ENCODE assay signal across 8 mouse cellular contexts in genomic region chr7:6940761-6941231, GRCm38 (mm10). TPM values are rescaled to one million over a fixed set of nuclear protein-coding genes. Genes with fewer than 3 reads are reported as not detected.
DNase-seq lines count a peak whose midpoint lies in the region; ATAC-seq and TF ChIP-seq lines count a peak whose summit lies in the region.

No protein-coding gene starts in this region.

- 0 out of 2 replicates have a peak, but pooled peaks cover 4% of the 10 kb centered on the region for H3K27me3 ChIP-seq in G1E (ENCODE audit: insufficient read depth, low read length)
- H3K27me3 ChIP-seq in embryonic facial prominence, embryonic 13.5 days: no peaks in the 10 kb centered on the region
- H3K27me3 ChIP-seq in intestine, embryonic 16.5 days (replicated peaks; ENCODE audit: control insufficient read depth, insufficient read depth, low read length): no peaks in the 10 kb centered on the region
- no peaks in the 10 kb centered on the region for H3K27me3 ChIP-seq in midbrain, embryonic 14.5 days (ENCODE audit: control insufficient read depth, insufficient read depth, low read length)

- peak overlapping the region; percentile 32; the same call in 1 of the 2 replicates for H3K9ac ChIP-seq in embryonic facial prominence, embryonic 13.5 days
- no peak overlapping the region for H3K9ac ChIP-seq in intestine, embryonic 16.5 days (ENCODE audit: low read depth, low read length)
- H3K9ac ChIP-seq in midbrain, embryonic 14.5 days (replicated peaks; ENCODE audit: low read length): no peak overlapping the region

- no peak for ATAC-seq in G1E (ENCODE audit: extremely low read depth, insufficient number of reproducible peaks, low FRiP score, poor library complexity, severe bottlenecking)
- ATAC-seq in embryonic facial prominence, embryonic 13.5 days (ENCODE audit: insufficient number of reproducible peaks, insufficient read depth, low FRiP score, low TSS enrichment, low read depth): no peak
- 0 out of 2 replicates have a peak, but pooled peaks have one; percentile 46 for ATAC-seq in intestine, embryonic 16.5 days
- peak; percentile 60 for ATAC-seq in midbrain, embryonic 14.5 days (ENCODE audit: low FRiP score, low TSS enrichment)

- H3K4me1 ChIP-seq in G1E (ENCODE audit: insufficient read depth, low read depth, low read length): no peaks in the 10 kb centered on the region
- no peaks in the 10 kb centered on the region for H3K4me1 ChIP-seq in embryonic facial prominence, embryonic 13.5 days
- H3K4me1 ChIP-seq in intestine, embryonic 16.5 days (ENCODE audit: control insufficient read depth, insufficient read depth, low read length): no peaks in the 10 kb centered on the region
- no peaks in the 10 kb centered on the region for H3K4me1 ChIP-seq in midbrain, embryonic 14.5 days (ENCODE audit: control insufficient read depth, insufficient read depth, low read length)

- H3K27ac ChIP-seq in embryonic facial prominence, embryonic 13.5 days: no peak overlapping the region
- no peak overlapping the region for H3K27ac ChIP-seq in intestine, embryonic 16.5 days (ENCODE audit: low read length)
- no peak overlapping the region for H3K27ac ChIP-seq in midbrain, embryonic 14.5 days (replicated peaks; ENCODE audit: low read depth, low read length)

- TF ChIP-seq CTCF in G1E (IDR thresholded peaks at IDR 0.05; ENCODE audit: low read depth, low read length): peak; percentile 51; the same call in 1 of the 2 replicates

- 23% methylated on average over 16 of the region's 16 CpGs for WGBS in embryonic facial prominence, embryonic 13.5 days
- WGBS in intestine, embryonic 16.5 days: 21% methylated on average over 16 of the region's 16 CpGs
- 21% methylated on average over 16 of the region's 16 CpGs for WGBS in midbrain, embryonic 14.5 days

- no peak overlapping the region for H3K4me3 ChIP-seq in G1E (ENCODE audit: low read depth, low read length)
- peak overlapping the region; percentile 27 for H3K4me3 ChIP-seq in embryonic facial prominence, embryonic 13.5 days
- peak overlapping the region; percentile 30 for H3K4me3 ChIP-seq in intestine, embryonic 16.5 days (ENCODE audit: low read length)
- H3K4me3 ChIP-seq in midbrain, embryonic 14.5 days (replicated peaks; ENCODE audit: low read depth, low read length): no peak overlapping the region

- no peaks in the 10 kb centered on the region for H3K36me3 ChIP-seq in G1E (replicated peaks)
- no peaks in the 10 kb centered on the region for H3K36me3 ChIP-seq in embryonic facial prominence, embryonic 13.5 days
- no peaks in the 10 kb centered on the region for H3K36me3 ChIP-seq in intestine, embryonic 16.5 days (ENCODE audit: control insufficient read depth, insufficient read depth, low read length)
- no peaks in the 10 kb centered on the region for H3K36me3 ChIP-seq in midbrain, embryonic 14.5 days (ENCODE audit: control insufficient read depth, insufficient read depth, low read length)

- no peaks in the 10 kb centered on the region for H3K9me3 ChIP-seq in G1E (replicated peaks)
- no peaks in the 10 kb centered on the region for H3K9me3 ChIP-seq in embryonic facial prominence, embryonic 13.5 days
- H3K9me3 ChIP-seq in intestine, embryonic 16.5 days (ENCODE audit: control insufficient read depth, low read length): no peaks in the 10 kb centered on the region
- no peaks in the 10 kb centered on the region for H3K9me3 ChIP-seq in midbrain, embryonic 14.5 days (ENCODE audit: control insufficient read depth, low read length)

- peak; percentile 10 for DNase-seq in kidney, adult 9 months
- DNase-seq in kidney, postnatal 25 days: no peak
- DNase-seq in G1E (ENCODE audit: low spot score): peak; percentile 14
- peak; percentile 83 for DNase-seq in midbrain, embryonic 14.5 days
- DNase-seq in urinary bladder, postnatal 36 days (ENCODE audit: low spot score in 2 of 2): no peak
- DNase-seq in urinary bladder, adult 2 months (ENCODE audit: low spot score): no peak

- H3K4me2 ChIP-seq in embryonic facial prominence, embryonic 13.5 days: peak overlapping the region; percentile 51
- peak overlapping the region; percentile 32; the same call in 1 of the 2 replicates for H3K4me2 ChIP-seq in intestine, embryonic 16.5 days (ENCODE audit: low read depth, low read length)
- H3K4me2 ChIP-seq in midbrain, embryonic 14.5 days (ENCODE audit: low read length): peak overlapping the region; percentile 34; the same call in 1 of the 2 replicates

RNA-seq across cellular contexts. Expression of gene Aurkc, which starts 54.3 kb away (rescaled TPM):
- not detected in 2 replicates for total RNA-seq in G1E (2014; fragmentation: Nextera tagmentation)
- total RNA-seq in G1E (2017): not detected in 2 replicates
- polyA plus RNA-seq in G1E (2012): not detected in 2 replicates
- polyA plus RNA-seq in embryonic facial prominence, embryonic 13.5 days (2015; fragmentation: Nextera tagmentation; extraction: Ambion mirVana): not detected in 2 replicates
- polyA plus RNA-seq in intestine, embryonic 16.5 days (2015; fragmentation: Nextera tagmentation; extraction: Ambion mirVana): not detected in 2 replicates
- polyA plus RNA-seq in midbrain, embryonic 14.5 days (2014; fragmentation: Nextera tagmentation; extraction: Ambion mirVana): not detected in 2 replicates
- 0.22 TPM in 1 of 2 replicates, not detected in the other for polyA plus RNA-seq in urinary bladder, adult 2 months (2012; rRNA removed)

Comparison
In these comparisons a context has a peak if more than half of its experiments do, and no peak if none do; other contexts are left out.
1. DNase-seq: peak in kidney, adult 9 months (single experiment), G1E (single experiment) and midbrain, embryonic 14.5 days (single experiment); none in kidney, postnatal 25 days (0 of 2), urinary bladder, postnatal 36 days (0 of 2) and urinary bladder, adult 2 months (single experiment).
2. ATAC-seq: peak in intestine, embryonic 16.5 days (single experiment) and midbrain, embryonic 14.5 days (single experiment); none in G1E (single experiment) and embryonic facial prominence, embryonic 13.5 days (single experiment).
3. H3K4me3 ChIP-seq: peak in embryonic facial prominence, embryonic 13.5 days (single experiment) and intestine, embryonic 16.5 days (single experiment); none in G1E (single experiment) and midbrain, embryonic 14.5 days (single experiment).
4. Peak in every context shown above with its lines, with median percentiles within 50 percentile points of each other: H3K4me2 ChIP-seq.